Mouse (Mus musculus) midbrain, embryonic 12.5 days (tissue): ENCODE measurements around the gene Coil. TPM values are rescaled to one million over a fixed set of nuclear protein-coding genes. Genes with fewer than 3 reads are reported as not detected.
"Not testable (repeated sequence)": the region's sequence is repeated elsewhere in the genome, so short reads cannot be mapped to it uniquely, and the experiment has no call there.

Experiments used
- ATAC-seq: fragments of 200-750 bp; cut with Nextera tagmentation; 2 replicates; pipeline ENCODE4 v1.8.0; 2017; ENCODE audit warnings: low read depth, moderate TSS enrichment, moderate library complexity; ENCODE audit not compliant: low FRiP score
- H3K27ac ChIP-seq: fragments of 300-500 bp; sonication (generic); replicated peaks from 2 replicates; pipeline ENCODE4 v1.5.1; 2016; ENCODE audit warnings: mild to moderate bottlenecking
- H3K27me3 ChIP-seq: fragments of 300-500 bp; sonication (generic); 2 replicates; pipeline ENCODE4 v1.6.1; 2016; ENCODE audit warnings: mild to moderate bottlenecking
- H3K36me3 ChIP-seq: fragments of 300-500 bp; sonication (generic); 2 replicates; pipeline ENCODE4 v1.6.1; 2016
- H3K4me1 ChIP-seq: fragments of 300-500 bp; sonication (generic); 2 replicates; pipeline ENCODE4 v1.6.1; 2016
- H3K4me2 ChIP-seq: fragments of 300-500 bp; sonication (generic); replicated peaks from 2 replicates; pipeline ENCODE4 v1.6.1; 2016; ENCODE audit warnings: mild to moderate bottlenecking, moderate library complexity
- H3K4me3 ChIP-seq: fragments of 300-500 bp; sonication (generic); 2 replicates; pipeline ENCODE4 v1.5.1; 2016; ENCODE audit warnings: mild to moderate bottlenecking
- H3K9ac ChIP-seq: fragments of 300-500 bp; sonication (generic); replicated peaks from 2 replicates; pipeline ENCODE4 v1.6.1; 2016; ENCODE audit warnings: mild to moderate bottlenecking, moderate library complexity
- H3K9me3 ChIP-seq: fragments of 300-500 bp; sonication (generic); 2 replicates; pipeline ENCODE4 v1.6.1; 2016; ENCODE audit warnings: mild to moderate bottlenecking
- WGBS: fragments of 180-500 bp; shearing (Covaris S2); methylation state at CpG from one replicate; pipeline ENCODE4 v1.1.7; 2016; 5-methylcytosine and 5-hydroxymethylcytosine counted together
- polyA plus RNA-seq: library from polyadenylated mRNA; unstranded; fragments of >200 nt; fragmentation: Nextera tagmentation; extraction: Ambion mirVana; gene quantifications from 2 replicates; pipeline ENCODE4 v1.2.1, GENCODE M21; 2016

The Coil gene
- polyA plus RNA-seq, 1 experiment from 2014 or later: 32.9 TPM

DNA sequence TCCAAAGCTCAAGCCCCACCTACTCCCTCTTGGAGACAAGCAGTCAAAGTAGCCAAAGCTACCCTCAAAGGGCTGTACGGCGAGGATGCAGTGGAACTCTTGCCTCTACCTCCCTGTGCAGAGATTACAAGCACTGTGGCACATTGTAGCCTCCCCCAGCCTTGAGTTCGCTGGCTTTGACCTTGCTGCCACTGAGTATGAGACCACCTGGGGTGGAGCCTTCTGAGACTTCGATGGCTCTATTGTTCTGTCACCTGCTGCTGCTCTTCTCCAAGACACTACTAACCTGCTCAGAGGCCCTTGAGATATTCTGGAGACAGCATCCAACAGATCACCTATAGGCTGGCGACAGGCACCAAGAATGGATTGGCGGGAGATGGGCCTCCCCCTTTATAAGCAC is 60.5 kb downstream of the Coil start:
- Histone ChIP-seq H3K27me3 (no peaks in the 10 kb centered on the region), H3K9ac (no peak overlapping the region), H3K27ac (no peak overlapping the region), H3K4me2 (no peak overlapping the region), H3K4me3 (no peak overlapping the region), H3K4me1 (no peaks in the 10 kb centered on the region), H3K9me3 (no peaks in the 10 kb centered on the region), H3K36me3 (no peaks in the 10 kb centered on the region)
- ATAC-seq: no peak
- 74% methylated on average over 6 of the region's 6 CpGs for WGBS

DNA sequence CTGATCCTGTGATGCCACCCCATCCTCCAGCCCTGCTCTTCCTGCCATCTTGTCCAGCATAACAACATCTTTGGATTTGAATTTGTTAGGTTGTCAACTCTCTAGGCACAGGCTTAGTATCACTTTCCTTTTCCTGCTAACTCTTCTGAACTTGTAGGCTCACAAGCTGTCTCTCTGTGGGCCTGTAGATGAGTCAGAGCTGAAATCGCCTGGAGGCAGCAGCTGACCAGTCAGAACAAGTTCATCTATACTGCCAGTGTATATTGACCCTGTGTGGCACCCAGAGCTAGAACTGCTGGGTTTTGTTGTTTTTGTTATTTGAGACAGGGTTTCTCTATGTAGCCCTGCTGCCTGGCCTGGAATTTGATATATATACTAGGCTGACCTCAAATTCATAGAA is 61.1 kb downstream of the Coil start:
- no peak overlapping the region for H3K4me3 ChIP-seq
- H3K4me1 ChIP-seq: no peaks in the 10 kb centered on the region
- no peak overlapping the region for H3K9ac ChIP-seq
- H3K27me3 ChIP-seq: no peaks in the 10 kb centered on the region
- H3K9me3 ChIP-seq: no peaks in the 10 kb centered on the region
- ATAC-seq: no peak
- H3K36me3 ChIP-seq: no peaks in the 10 kb centered on the region
- no peak overlapping the region for H3K4me2 ChIP-seq
- WGBS: 71% methylated on average over 1 of the region's 1 CpGs
- H3K27ac ChIP-seq: no peak overlapping the region

- Histone ChIP-seq H3K27me3 (no peaks in the 10 kb centered on the region), H3K27ac (no peak overlapping the region), H3K9ac (no peak overlapping the region), H3K36me3 (peaks cover 20% of the 10 kb centered on the region), H3K4me2 (no peak overlapping the region), H3K4me1 (no peaks in the 10 kb centered on the region), H3K4me3 (no peak overlapping the region), H3K9me3 (no peaks in the 10 kb centered on the region)
- ATAC-seq: no peak
Observed at GRCm38 (mm10) chr11:89034592-89034991, 64.5 kb downstream of the Coil start.

- Histone ChIP-seq H3K4me2 (no peak overlapping the region), H3K27ac (no peak overlapping the region), H3K4me3 (no peak overlapping the region), H3K36me3 (peaks cover 30% of the 10 kb centered on the region), H3K27me3 (no peaks in the 10 kb centered on the region), H3K9ac (no peak overlapping the region), H3K9me3 (no peaks in the 10 kb centered on the region), H3K4me1 (no peaks in the 10 kb centered on the region)
- 79% methylated on average over 3 of the region's 3 CpGs for whole genome bisulfite sequencing
- ATAC-seq: no peak
Observed at GRCm38 (mm10) chr11:89035552-89035951, 65.5 kb downstream of the Coil start.

- Histone ChIP-seq H3K9me3 (no peaks in the 10 kb centered on the region), H3K9ac (no peak overlapping the region), H3K27ac (no peak overlapping the region), H3K36me3 (peaks cover 53% of the 10 kb centered on the region), H3K27me3 (no peaks in the 10 kb centered on the region), H3K4me1 (no peaks in the 10 kb centered on the region), H3K4me2 (no peak overlapping the region), H3K4me3 (no peak overlapping the region)
- no peak for ATAC-seq
- 91% methylated on average over 6 of the region's 6 CpGs for WGBS
Observed at GRCm38 (mm10) chr11:89038496-89038895, 68.4 kb downstream of the Coil start.

- Histone ChIP-seq H3K4me1 (no peaks in the 10 kb centered on the region), H3K4me3 (no peak overlapping the region), H3K27ac (no peak overlapping the region), H3K27me3 (no peaks in the 10 kb centered on the region), H3K4me2 (no peak overlapping the region), H3K36me3 (peaks cover 58% of the 10 kb centered on the region), H3K9ac (no peak overlapping the region), H3K9me3 (no peaks in the 10 kb centered on the region)
- WGBS: 27% methylated on average over 3 of the region's 3 CpGs
- no peak for ATAC-seq
Observed at GRCm38 (mm10) chr11:89039325-89039724, 69.3 kb downstream of the Coil start.

GRCm38 (mm10) chr11:89041073-89041472 is 71.0 kb downstream of the Coil start:
- H3K36me3 ChIP-seq: peaks cover 75% of the 10 kb centered on the region
- ATAC-seq: not testable (repeated sequence)

More at GRCm38 (mm10) chr11:89041073-89041472, 71.0 kb downstream of the Coil start:
- not testable (repeated sequence) for H3K4me2 ChIP-seq, H3K27ac ChIP-seq, H3K4me3 ChIP-seq, H3K9me3 ChIP-seq, H3K27me3 ChIP-seq, H3K4me1 ChIP-seq, H3K9ac ChIP-seq
- WGBS: 88% methylated on average over 6 of the region's 7 CpGs

Other genes starting within 250 kb of the Coil start
- gene Akap1, start 105.7 kb upstream of the Coil start, polyA plus RNA-seq: 20.3 and 23.7 TPM in 2 replicates
- 45.5 and 47.9 TPM in 2 replicates for gene Scpep1, start 14.8 kb upstream of the Coil start, polyA plus RNA-seq
- gene Elobl, start 3.3 kb upstream of the Coil start, polyA plus RNA-seq: not detected in 2 replicates
- 3.1 and 3.6 TPM in 2 replicates for gene Trim25, start 29.1 kb downstream of the Coil start, polyA plus RNA-seq
- 9.5 and 9.6 TPM in 2 replicates for gene Dgke, start 96.6 kb downstream of the Coil start, polyA plus RNA-seq
- gene Gm525, start 103.6 kb downstream of the Coil start, polyA plus RNA-seq: not detected in 2 replicates